Mouse (Mus musculus) MEL (cell line): ENCODE measurements around the gene Ppp1r2. TPM values are rescaled to one million over a fixed set of nuclear protein-coding genes. Genes with fewer than 3 reads are reported as not detected.

Source experiments
- DNase-seq: peaks from one replicate; pipeline ENCODE4 v3.0.0; 2011; ENCODE audit warnings: low read depth, low spot score
- H3K27ac ChIP-seq: 2 replicates; pipeline ENCODE4 v1.5.1; 2012; ENCODE audit warnings: low read depth, mild to moderate bottlenecking, control low read depth, low read length, moderate library complexity; ENCODE audit not compliant: control insufficient read depth
- H3K27me3 ChIP-seq, 2 experiments: fragments of 150-350 bp in 1 of 2; sonication (generic) in 1 of 2; 2 replicates each; pipeline ENCODE4 v1.6.1; 2012; ENCODE audit warnings: low read length in 2 of 2, mild to moderate bottlenecking in 2 of 2, improper control_type of control experiment in 1 of 2, moderate library complexity in 1 of 2; ENCODE audit not compliant: insufficient read depth in 2 of 2, control insufficient read depth in 1 of 2
- H3K36me3 ChIP-seq, 2 experiments: 2 replicates each; pipeline ENCODE4 v1.6.1; 2012 to 2014; ENCODE audit warnings: low read length in 2 of 2, improper control_type of control experiment in 1 of 2, inconsistent platforms in 1 of 2, mild to moderate bottlenecking in 1 of 2; ENCODE audit not compliant: insufficient read depth in 2 of 2, control insufficient read depth in 1 of 2
- H3K4me1 ChIP-seq, 2 experiments: fragments of 150-350 bp in 1 of 2; sonication (generic) in 1 of 2; 2 replicates each; pipeline ENCODE4 v1.6.1; 2012; ENCODE audit warnings: low read length in 2 of 2, improper control_type of control experiment in 1 of 2, mild to moderate bottlenecking in 1 of 2; ENCODE audit not compliant: insufficient read depth in 2 of 2, control insufficient read depth in 1 of 2
- H3K4me3 ChIP-seq, 2 experiments: fragments of 150-350 bp in 1 of 2; sonication (generic) in 1 of 2; 2 replicates each; pipeline ENCODE4 v1.5.1; 2012; ENCODE audit warnings: low read depth in 2 of 2, low read length in 2 of 2, mild to moderate bottlenecking in 2 of 2, moderate library complexity in 2 of 2, control low read depth in 1 of 2, improper control_type of control experiment in 1 of 2; ENCODE audit not compliant: control insufficient read depth in 1 of 2, insufficient read depth in 1 of 2
- H3K79me2 ChIP-seq: 2 replicates; pipeline ENCODE4 v1.6.1; 2012; ENCODE audit warnings: mild to moderate bottlenecking, low read length, moderate library complexity; ENCODE audit not compliant: control insufficient read depth, poor library complexity, insufficient read depth
- H3K9ac ChIP-seq: 2 replicates; pipeline ENCODE4 v1.6.1; 2012; ENCODE audit warnings: low read depth, mild to moderate bottlenecking, control low read depth, low read length, moderate library complexity; ENCODE audit not compliant: control insufficient read depth, poor library complexity, severe bottlenecking
- H3K9me3 ChIP-seq: fragments of 150-350 bp; sonication (generic); replicated peaks from 2 replicates; pipeline ENCODE4 v1.6.1; 2012; ENCODE audit warnings: mild to moderate bottlenecking, low read length, improper control_type of control experiment, moderate library complexity; ENCODE audit not compliant: insufficient read depth
- CHD1 ChIP-seq: IDR thresholded peaks from 2 replicates; pipeline ENCODE4 v1.6.1; 2012; ENCODE audit warnings: low read depth, mild to moderate bottlenecking, inconsistent platforms, low read length, improper control_type of control experiment
- CHD2 ChIP-seq: IDR thresholded peaks from 2 replicates; pipeline ENCODE4 v1.6.1; 2011; ENCODE audit warnings: low read length, improper control_type of control experiment
- CTCF ChIP-seq, 3 experiments: IDR thresholded peaks in 2 of 3; conservative IDR thresholded peaks in 1 of 3; 2 replicates each; pipeline ENCODE4 v1.5.1; 2011 to 2012; ENCODE audit warnings: low read length in 3 of 3, low read depth in 2 of 3, mild to moderate bottlenecking in 2 of 3, improper control_type of control experiment in 1 of 3, inconsistent platforms in 1 of 3, mixed read lengths in 1 of 3, moderate library complexity in 1 of 3; ENCODE audit not compliant: control insufficient read depth in 1 of 3, insufficient read depth in 1 of 3, poor library complexity in 1 of 3, severe bottlenecking in 1 of 3
- E2F4 ChIP-seq: IDR thresholded peaks from 2 replicates; pipeline ENCODE4 v1.6.1; 2011; ENCODE audit warnings: low read depth, low read length, improper control_type of control experiment, borderline replicate concordance
- ELF1 ChIP-seq: IDR thresholded peaks from 2 replicates; pipeline ENCODE4 v1.6.1; 2014; ENCODE audit warnings: low read depth, mild to moderate bottlenecking, inconsistent platforms, low read length, improper control_type of control experiment, moderate library complexity
- EP300 ChIP-seq, 2 experiments: IDR thresholded peaks; 2 replicates each; pipeline ENCODE4 v1.6.1; 2011; ENCODE audit warnings: improper control_type of control experiment in 2 of 2, low read length in 2 of 2, low read depth in 1 of 2, mild to moderate bottlenecking in 1 of 2
- GATA1 ChIP-seq: IDR thresholded peaks from 2 replicates; pipeline ENCODE4 v1.6.1; 2011; ENCODE audit warnings: low read depth, low read length, improper control_type of control experiment
- JUND ChIP-seq: IDR thresholded peaks from 2 replicates; pipeline ENCODE4 v1.6.1; 2011; ENCODE audit warnings: low read depth, mild to moderate bottlenecking, improper control_type of control experiment, low read length
- MAFK ChIP-seq: IDR thresholded peaks from 2 replicates; pipeline ENCODE4 v1.6.1; 2011; ENCODE audit warnings: low read depth, mild to moderate bottlenecking, low read length, improper control_type of control experiment, borderline replicate concordance
- MYB ChIP-seq: IDR thresholded peaks from 2 replicates; pipeline ENCODE4 v1.6.1; 2011; ENCODE audit warnings: mild to moderate bottlenecking, low read depth, low read length, improper control_type of control experiment
- MYC ChIP-seq: IDR thresholded peaks from 2 replicates; pipeline ENCODE4 v1.6.1; 2011; ENCODE audit warnings: low read depth, mild to moderate bottlenecking, low read length, improper control_type of control experiment, moderate library complexity
- NELFE ChIP-seq: IDR thresholded peaks from 2 replicates; pipeline ENCODE4 v1.6.1; 2011; ENCODE audit warnings: low read depth, low read length, improper control_type of control experiment
- POLR2AphosphoS2 ChIP-seq: IDR thresholded peaks from 2 replicates; pipeline ENCODE4 v1.6.1; 2011; ENCODE audit warnings: low read length, improper control_type of control experiment
- RAD21 ChIP-seq: IDR thresholded peaks from 2 replicates; pipeline ENCODE4 v1.6.1; 2011; ENCODE audit warnings: mild to moderate bottlenecking, low read depth, low read length, improper control_type of control experiment
- RCOR1 ChIP-seq: IDR thresholded peaks from 2 replicates; pipeline ENCODE4 v1.6.1; 2012; ENCODE audit warnings: low read depth, mild to moderate bottlenecking, inconsistent platforms, low read length, improper control_type of control experiment
- SIN3A ChIP-seq: IDR thresholded peaks from 2 replicates; pipeline ENCODE4 v1.6.1; 2012; ENCODE audit warnings: low read length, improper control_type of control experiment, inconsistent platforms
- SMC3 ChIP-seq: IDR thresholded peaks from 2 replicates; pipeline ENCODE4 v1.6.1; 2011; ENCODE audit warnings: low read depth, low read length, improper control_type of control experiment
- TBP ChIP-seq: IDR thresholded peaks from 2 replicates; pipeline ENCODE4 v1.8.0; 2011; ENCODE audit warnings: low read depth, low read length, improper control_type of control experiment
- USF1 ChIP-seq: IDR thresholded peaks from 2 replicates; pipeline ENCODE4 v1.6.1; 2014; ENCODE audit warnings: low read depth, mild to moderate bottlenecking, inconsistent platforms, low read length, improper control_type of control experiment, moderate library complexity
- USF2 ChIP-seq, 2 experiments: IDR thresholded peaks; 2 replicates each; pipeline ENCODE4 v1.6.1; 2011 to 2012; ENCODE audit warnings: improper control_type of control experiment in 2 of 2, low read length in 2 of 2, borderline replicate concordance in 1 of 2, inconsistent platforms in 1 of 2, low read depth in 1 of 2, mild to moderate bottlenecking in 1 of 2; ENCODE audit not compliant: insufficient read depth in 1 of 2
- ZKSCAN1 ChIP-seq: IDR thresholded peaks from 2 replicates; pipeline ENCODE4 v1.6.1; 2012; ENCODE audit warnings: low read depth, mild to moderate bottlenecking, inconsistent platforms, low read length, improper control_type of control experiment, moderate library complexity
- ZMIZ1 ChIP-seq: IDR thresholded peaks from 2 replicates; pipeline ENCODE4 v1.6.1; 2012; ENCODE audit warnings: low read depth, mild to moderate bottlenecking, inconsistent platforms, low read length, improper control_type of control experiment, moderate library complexity
- ZNF384 ChIP-seq: IDR thresholded peaks from 2 replicates; pipeline ENCODE4 v1.6.1; 2012; ENCODE audit warnings: low read depth, mild to moderate bottlenecking, inconsistent platforms, low read length, improper control_type of control experiment
- polyA plus RNA-seq, 2 experiments: library from polyadenylated mRNA; stranded (reverse) in 1 of 2; unstranded in 1 of 2; fragments of >175 nt in 1 of 2; fragments of >200 nt in 1 of 2; gene quantifications; 2 replicates each; pipeline versions ENCODE4 v1.2.1 to v1.2.4; 2012; ENCODE audit warnings: low replicate concordance in 2 of 2, low read depth in 1 of 2; ENCODE audit not compliant: insufficient read length in 2 of 2, insufficient read depth in 1 of 2, missing spikeins in 1 of 2
- total RNA-seq: library from RNA; depleted of rRNA; stranded (reverse); fragments of 300-350 nt; gene quantifications from 2 replicates; pipeline ENCODE4 v1.2.3, GENCODE M21; 2012

The Ppp1r2 gene
- total and polyA plus RNA-seq, 3 experiments: 31.2 to 36.2 TPM; not detected in 1

GRCm38 (mm10) chr16:31300883-31301532 lies 25.9 kb upstream of the Ppp1r2 start:
- H3K27me3 ChIP-seq: peaks cover 0 to 1% of the 10 kb centered on the region in 2 experiments; a peak in 3 of 4 replicates

GRCm38 (mm10) chr16:31300467-31300866 lies 25.4 kb upstream of the Ppp1r2 start:
- Histone ChIP-seq H3K4me3 (no peak overlapping the region), H3K36me3 (no peaks in the 10 kb centered on the region), H3K9me3 (no peaks in the 10 kb centered on the region), H3K27ac (no peak overlapping the region), H3K79me2 (no peaks in the 10 kb centered on the region), H3K4me1 (no peaks in the 10 kb centered on the region), H3K9ac (no peak overlapping the region), H3K27me3 (no peaks in the 10 kb centered on the region; a peak in 3 of 4 replicates)
- DNase-seq: no peak
- TF ChIP-seq RCOR1: no peak
- TF ChIP-seq ZNF384: no peak
- TF ChIP-seq CTCF (IDR thresholded peaks at IDR 0.05 in 2 of 3, conservative IDR thresholded peaks at IDR 0.05 in 1 of 3; ENCODE audit: control insufficient read depth in 1 of 3, insufficient read depth in 1 of 3, low read depth in 2 of 3, low read length in 3 of 3, poor library complexity in 1 of 3, severe bottlenecking in 1 of 3): no peak
- TF ChIP-seq ELF1: no peak
- TF ChIP-seq TBP: no peak
- TF ChIP-seq NELFE: no peak
- no peak for TF ChIP-seq JUND
- TF ChIP-seq USF2 (IDR thresholded peaks at IDR 0.05; ENCODE audit: borderline replicate concordance in 1 of 2, insufficient read depth in 1 of 2, low read depth in 1 of 2, low read length in 2 of 2): no peak
- no peak for TF ChIP-seq CHD1
- TF ChIP-seq RAD21: no peak
- TF ChIP-seq POLR2AphosphoS2: no peak
- TF ChIP-seq SMC3: no peak
- no peak for TF ChIP-seq MAFK
- TF ChIP-seq MYB: no peak
- no peak for TF ChIP-seq EP300 (IDR thresholded peaks at IDR 0.05; ENCODE audit: low read depth in 1 of 2, low read length in 2 of 2)

More at GRCm38 (mm10) chr16:31300883-31301532, 25.9 kb upstream of the Ppp1r2 start:
- no peaks in the 10 kb centered on the region for H3K4me1 ChIP-seq
- no peak overlapping the region for H3K27ac ChIP-seq
- H3K4me3 ChIP-seq: no peak overlapping the region
- DNase-seq: no peak
- no peaks in the 10 kb centered on the region for H3K9me3 ChIP-seq
- no peak for TF ChIP-seq CTCF (IDR thresholded peaks at IDR 0.05 in 2 of 3, conservative IDR thresholded peaks at IDR 0.05 in 1 of 3; ENCODE audit: control insufficient read depth in 1 of 3, insufficient read depth in 1 of 3, low read depth in 2 of 3, low read length in 3 of 3, poor library complexity in 1 of 3, severe bottlenecking in 1 of 3)
- TF ChIP-seq MYB: no peak
- no peak for TF ChIP-seq E2F4
- TF ChIP-seq ELF1: no peak
- no peak for TF ChIP-seq POLR2AphosphoS2
- TF ChIP-seq CHD2: no peak
- TF ChIP-seq SMC3: no peak
- TF ChIP-seq ZMIZ1: no peak
- no peak for TF ChIP-seq USF1
- TF ChIP-seq GATA1: no peak
- TF ChIP-seq MYC: no peak
- TF ChIP-seq ZKSCAN1: no peak
- TF ChIP-seq SIN3A: no peak
- no peak overlapping the region for H3K9ac ChIP-seq
- H3K36me3 ChIP-seq: no peaks in the 10 kb centered on the region
- H3K79me2 ChIP-seq: no peaks in the 10 kb centered on the region
